Mouse (Mus musculus): ENCODE data around the gene Sema3b. TPM values are rescaled to one million over a fixed set of nuclear protein-coding genes. Genes with fewer than 3 reads are reported as not detected.

Gene Sema3b
- polyA plus RNA-seq, 1 experiment from 2014 or later, result 9.9 TPM

- Histone ChIP-seq H3K4me1 (peaks cover 75% of the 10 kb centered on the region), H3K36me3 (peaks cover 39% of the 10 kb centered on the region), H3K27ac (replicated peaks) (peak overlapping the region; percentile 92), H3K9me3 (no peaks in the 10 kb centered on the region), H3K4me2 (peak overlapping the region; percentile 75), H3K9ac (peak overlapping the region; percentile 85), H3K4me3 (peak overlapping the region; percentile 49), H3K27me3 (replicated peaks) (no peaks in the 10 kb centered on the region)
- WGBS, result 7% methylated on average over 43 of the region's 48 CpGs
- peak; percentile 85 for ATAC-seq (ENCODE audit: extremely low read depth, insufficient number of reproducible peaks, low FRiP score, low TSS enrichment)
These were observed 3.3 kb upstream of the Sema3b start for GRCm38 (mm10) chr9:107612191-107612944.

- Histone ChIP-seq H3K27me3 (replicated peaks) (no peaks in the 10 kb centered on the region), H3K27ac (replicated peaks) (peak overlapping the region; percentile 92), H3K4me1 (peaks cover 82% of the 10 kb centered on the region), H3K9me3 (no peaks in the 10 kb centered on the region), H3K9ac (peak overlapping the region; percentile 85), H3K4me2 (peak overlapping the region; percentile 75), H3K4me3 (peak overlapping the region; percentile 49; the same call in 1 of the 2 replicates), H3K36me3 (peaks cover 32% of the 10 kb centered on the region)
- ATAC-seq (ENCODE audit: extremely low read depth, insufficient number of reproducible peaks, low FRiP score, low TSS enrichment), result no peak
- 60% methylated on average over 6 of the region's 6 CpGs for WGBS
These were observed 2.6 kb upstream of the Sema3b start for GRCm38 (mm10) chr9:107611456-107612190.

DNA sequence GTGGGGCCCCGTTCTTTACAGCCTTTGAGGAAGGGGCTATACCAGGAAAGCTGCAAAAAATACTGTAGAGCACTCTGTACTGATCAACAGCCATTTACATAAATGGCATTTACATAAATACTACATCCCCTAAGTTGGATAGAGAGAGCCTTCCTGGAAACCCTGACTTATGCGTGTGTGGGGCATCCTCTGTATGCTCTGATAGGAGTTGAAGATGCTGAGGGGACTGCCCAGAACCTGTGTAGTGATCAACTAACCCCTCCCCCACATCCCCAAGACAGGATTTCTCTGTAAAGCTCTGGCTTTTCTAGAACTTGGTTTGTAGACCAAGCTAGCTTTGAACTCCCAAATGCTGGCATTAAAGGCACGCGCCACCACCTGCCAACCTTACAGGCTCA is 403 bp upstream of the Sema3b start:
- Histone ChIP-seq H3K9ac (peak overlapping the region; percentile 67; the same call in 1 of the 2 replicates), H3K36me3 (peaks cover 10% of the 10 kb centered on the region), H3K27me3 (replicated peaks) (peaks cover 15% of the 10 kb centered on the region; the same call in 1 of the 2 replicates), H3K4me1 (peaks cover 92% of the 10 kb centered on the region), H3K4me2 (peak overlapping the region; percentile 64; the same call in 1 of the 2 replicates), H3K27ac (replicated peaks) (peak overlapping the region; percentile 71), H3K9me3 (no peaks in the 10 kb centered on the region), H3K4me3 (no peak overlapping the region)
- no peak for ATAC-seq (ENCODE audit: extremely low read depth, insufficient number of reproducible peaks, low FRiP score, low TSS enrichment)
- 69% methylated on average over 4 of the region's 4 CpGs for WGBS

GRCm38 (mm10) chr9:107607653-107608245 is 1.3 kb downstream of the Sema3b start:
- H3K27ac ChIP-seq (replicated peaks), result peak overlapping the region; percentile 71
- peak overlapping the region; percentile 76 for H3K9ac ChIP-seq
- peaks cover 15% of the 10 kb centered on the region; the same call in 1 of the 2 replicates for H3K27me3 ChIP-seq (replicated peaks)
- ATAC-seq (ENCODE audit: extremely low read depth, insufficient number of reproducible peaks, low FRiP score, low TSS enrichment), result no peak
- H3K4me3 ChIP-seq, result peak overlapping the region; percentile 45
- 30% methylated on average over 9 of the region's 9 CpGs for WGBS
- H3K4me2 ChIP-seq, result peak overlapping the region; percentile 64
- H3K9me3 ChIP-seq, result no peaks in the 10 kb centered on the region
- no peaks in the 10 kb centered on the region for H3K36me3 ChIP-seq
- peaks cover 85% of the 10 kb centered on the region for H3K4me1 ChIP-seq

- Histone ChIP-seq H3K9ac (peak overlapping the region; percentile 76), H3K36me3 (no peaks in the 10 kb centered on the region), H3K4me1 (peaks cover 89% of the 10 kb centered on the region), H3K27me3 (replicated peaks) (peaks cover 15% of the 10 kb centered on the region; the same call in 1 of the 2 replicates), H3K4me3 (peak overlapping the region; percentile 45), H3K4me2 (peak overlapping the region; percentile 64), H3K27ac (replicated peaks) (peak overlapping the region; percentile 71), H3K9me3 (no peaks in the 10 kb centered on the region)
- 72% methylated on average over 2 of the region's 2 CpGs for WGBS
- ATAC-seq (ENCODE audit: extremely low read depth, insufficient number of reproducible peaks, low FRiP score, low TSS enrichment), result no peak
These were observed 2.0 kb downstream of the Sema3b start for GRCm38 (mm10) chr9:107607036-107607435.

- no peaks in the 10 kb centered on the region for H3K36me3 ChIP-seq
- H3K4me1 ChIP-seq, result peaks cover 87% of the 10 kb centered on the region
- peak overlapping the region; percentile 64 for H3K4me2 ChIP-seq
- H3K27ac ChIP-seq (replicated peaks), result peak overlapping the region; percentile 71
- H3K4me3 ChIP-seq, result peak overlapping the region; percentile 45
- H3K27me3 ChIP-seq (replicated peaks), result peaks cover 17% of the 10 kb centered on the region; the same call in 1 of the 2 replicates
- no peaks in the 10 kb centered on the region for H3K9me3 ChIP-seq
- 19% methylated on average over 9 of the region's 9 CpGs for WGBS
- peak overlapping the region; percentile 76 for H3K9ac ChIP-seq
- no peak for ATAC-seq (ENCODE audit: extremely low read depth, insufficient number of reproducible peaks, low FRiP score, low TSS enrichment)
These were observed 2.4 kb downstream of the Sema3b start for GRCm38 (mm10) chr9:107606591-107606990.

DNA sequence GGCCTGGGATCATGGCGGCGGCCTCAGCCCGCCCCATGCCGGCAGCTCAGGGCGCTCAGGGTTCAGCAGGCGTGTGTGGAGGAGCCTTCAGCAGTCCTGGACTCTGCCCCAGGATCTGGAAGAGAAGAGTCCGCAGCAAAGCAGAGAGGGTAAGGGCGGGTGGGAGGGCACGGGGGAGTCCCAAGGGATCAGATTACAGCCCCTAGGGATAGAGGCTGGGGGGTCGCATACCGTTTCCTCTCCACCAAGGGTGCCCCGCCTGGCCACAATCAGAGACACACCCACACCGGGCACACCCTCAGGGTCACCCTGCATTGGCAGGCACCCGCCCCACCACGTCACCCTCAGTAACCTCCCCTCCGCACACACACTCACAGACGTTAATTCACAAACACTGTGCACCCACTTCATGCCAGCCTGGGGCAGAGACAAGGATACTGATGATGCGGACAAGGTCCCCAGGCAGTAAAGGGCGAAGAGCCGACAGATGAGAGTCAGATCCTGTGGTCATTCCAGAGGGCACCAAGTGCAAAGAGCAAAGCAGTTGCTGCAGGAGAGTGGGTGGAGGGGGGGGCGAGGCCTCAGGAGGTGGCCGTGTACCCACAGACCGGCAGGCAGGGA is 3.9 kb downstream of the Sema3b start:
- peaks cover 73% of the 10 kb centered on the region for H3K4me1 ChIP-seq
- H3K9me3 ChIP-seq, result no peaks in the 10 kb centered on the region
- H3K4me3 ChIP-seq, result peak overlapping the region; percentile 6; the same call in 1 of the 2 replicates
- 0 out of 2 replicates have a peak overlapping the region, but pooled peaks have one; percentile 32 for H3K27ac ChIP-seq (replicated peaks)
- 34% methylated on average over 23 of the region's 23 CpGs for WGBS
- peak overlapping the region; percentile 60 for H3K9ac ChIP-seq
- peak overlapping the region; percentile 54 for H3K4me2 ChIP-seq
- no peak for ATAC-seq (ENCODE audit: extremely low read depth, insufficient number of reproducible peaks, low FRiP score, low TSS enrichment)
- peaks cover 31% of the 10 kb centered on the region for H3K27me3 ChIP-seq (replicated peaks)
- H3K36me3 ChIP-seq, result no peaks in the 10 kb centered on the region

- H3K4me3 ChIP-seq, result no peak overlapping the region
- peaks cover 50% of the 10 kb centered on the region for H3K27me3 ChIP-seq (replicated peaks)
- H3K9me3 ChIP-seq, result no peaks in the 10 kb centered on the region
- H3K9ac ChIP-seq, result no peak overlapping the region
- WGBS, result 70% methylated on average over 6 of the region's 6 CpGs
- no peak overlapping the region for H3K27ac ChIP-seq (replicated peaks)
- ATAC-seq (ENCODE audit: extremely low read depth, insufficient number of reproducible peaks, low FRiP score, low TSS enrichment), result no peak
- H3K36me3 ChIP-seq, result peaks cover 5% of the 10 kb centered on the region; the same call in 1 of the 2 replicates
- peaks cover 55% of the 10 kb centered on the region for H3K4me1 ChIP-seq
- no peak overlapping the region for H3K4me2 ChIP-seq
These were observed 5.8 kb downstream of the Sema3b start for GRCm38 (mm10) chr9:107603251-107603650.

GRCm38 (mm10) chr9:107602068-107602648 is 6.9 kb downstream of the Sema3b start:
- Histone ChIP-seq H3K36me3 (peaks cover 5% of the 10 kb centered on the region; the same call in 1 of the 2 replicates), H3K4me2 (peak overlapping the region; percentile 31), H3K27me3 (replicated peaks) (peaks cover 50% of the 10 kb centered on the region), H3K9me3 (no peaks in the 10 kb centered on the region), H3K9ac (peak overlapping the region; percentile 69), H3K27ac (replicated peaks) (peak overlapping the region; percentile 24; the same call in 1 of the 2 replicates), H3K4me3 (no peak overlapping the region), H3K4me1 (peaks cover 54% of the 10 kb centered on the region)
- WGBS, result 4% methylated on average over 10 of the region's 10 CpGs
- no peak for ATAC-seq (ENCODE audit: extremely low read depth, insufficient number of reproducible peaks, low FRiP score, low TSS enrichment)

DNA sequence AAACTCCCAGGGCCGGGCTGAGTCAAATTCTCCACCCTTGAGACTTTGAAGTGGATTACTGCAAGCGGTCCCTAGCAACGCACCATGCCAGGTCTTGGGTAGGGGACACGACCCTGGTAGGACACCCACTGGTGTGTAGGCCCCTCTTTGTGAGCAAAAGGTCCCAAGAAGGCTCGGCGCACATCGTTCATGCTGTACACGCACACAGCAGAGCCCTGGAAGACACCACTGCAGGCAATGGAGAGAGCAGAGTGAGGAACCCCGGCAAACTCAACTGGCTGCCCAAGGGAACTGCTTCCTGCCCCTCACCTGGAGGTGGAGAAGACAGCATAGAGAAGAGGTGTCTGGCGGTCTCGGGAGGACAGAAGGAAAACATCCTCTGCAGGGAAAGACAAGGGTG is 7.8 kb downstream of the Sema3b start:
- no peak for ATAC-seq (ENCODE audit: extremely low read depth, insufficient number of reproducible peaks, low FRiP score, low TSS enrichment)
- WGBS, result 84% methylated on average over 11 of the region's 11 CpGs
- H3K4me3 ChIP-seq, result no peak overlapping the region

More for the DNA sequence above, 7.8 kb downstream of the Sema3b start:
- H3K4me1 ChIP-seq, result peaks cover 54% of the 10 kb centered on the region
- H3K9ac ChIP-seq, result no peak overlapping the region; the same call in 1 of the 2 replicates
- peaks cover 50% of the 10 kb centered on the region for H3K27me3 ChIP-seq (replicated peaks)
- peaks cover 5% of the 10 kb centered on the region; the same call in 1 of the 2 replicates for H3K36me3 ChIP-seq
- no peak overlapping the region for H3K4me2 ChIP-seq
- H3K9me3 ChIP-seq, result no peaks in the 10 kb centered on the region
- no peak overlapping the region for H3K27ac ChIP-seq (replicated peaks)

Data from heart, embryonic 13.5 days (tissue).